Mouse (Mus musculus): ENCODE data around the gene Map10.

The Map10 gene

GRCm38 (mm10) chr8:125670906-125671305, 1.3 kb downstream of the Map10 start:
- no peak for DNase-seq

GRCm38 (mm10) chr8:125671371-125671770, 1.8 kb downstream of the Map10 start:
- no peak for DNase-seq

DNA sequence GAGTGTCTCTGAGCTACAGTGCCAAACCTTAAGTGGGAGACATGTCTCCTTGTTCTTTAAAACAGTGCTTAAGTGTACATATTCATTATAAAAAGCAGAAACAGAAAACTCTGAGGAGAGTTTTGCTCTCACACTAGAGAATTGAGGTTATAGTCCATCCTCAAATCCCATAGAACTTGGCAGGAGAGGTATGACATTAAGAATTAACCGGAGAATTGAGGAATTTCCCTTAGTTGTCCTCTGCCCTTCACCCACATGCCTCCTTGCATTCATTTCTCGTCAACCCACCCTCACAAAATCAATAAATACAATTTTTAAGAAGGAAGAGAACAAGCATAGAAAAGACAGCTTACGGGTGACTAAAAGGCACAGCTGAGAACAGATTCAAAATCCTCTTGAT, 6.2 kb downstream of the Map10 start:
- no peak for DNase-seq

- DNase-seq = no peak
Measured at GRCm38 (mm10) chr8:125677484-125677883, 7.9 kb downstream of the Map10 start.

DNA sequence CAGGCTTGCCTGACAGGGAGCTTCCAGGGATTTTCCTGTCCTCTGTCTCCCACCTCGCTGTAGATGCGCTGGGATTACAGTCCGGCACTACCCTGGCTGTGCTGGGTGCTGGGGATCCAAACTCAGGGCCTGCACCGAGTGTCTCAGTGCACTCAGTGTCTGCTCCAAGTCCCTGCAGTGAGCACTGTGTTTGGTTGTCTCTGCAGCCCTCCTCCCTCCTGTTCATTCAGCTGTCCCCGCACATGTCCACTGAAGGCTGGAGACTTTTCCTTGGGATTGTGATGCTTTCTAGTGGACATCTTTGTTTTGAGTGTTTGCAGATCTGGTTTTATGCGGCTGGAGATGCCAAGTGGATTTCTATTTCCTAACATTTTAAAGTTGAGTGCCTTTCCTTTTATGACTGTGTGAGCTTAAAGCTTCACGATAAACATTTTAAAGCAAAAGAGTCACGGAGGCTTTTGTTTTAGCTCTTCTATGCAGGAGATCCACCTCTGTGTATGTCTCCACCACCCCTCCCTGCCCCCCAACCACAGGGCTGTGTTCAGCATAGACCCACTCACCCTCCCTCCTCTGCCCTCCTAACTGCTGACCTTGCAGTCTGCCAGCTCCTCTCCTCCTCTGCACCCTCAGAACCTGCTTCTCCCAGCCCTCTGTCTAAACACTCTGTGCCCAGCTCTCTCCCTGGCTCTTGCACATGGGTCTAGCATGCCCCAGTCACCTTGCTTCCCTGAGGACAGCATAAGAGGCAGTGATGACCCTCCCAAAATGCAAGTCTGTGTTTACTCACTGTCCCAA, 9.4 kb downstream of the Map10 start:
- no peak for DNase-seq

- no peak for DNase-seq
Measured at GRCm38 (mm10) chr8:125680851-125681408, 11.3 kb downstream of the Map10 start.

DNA sequence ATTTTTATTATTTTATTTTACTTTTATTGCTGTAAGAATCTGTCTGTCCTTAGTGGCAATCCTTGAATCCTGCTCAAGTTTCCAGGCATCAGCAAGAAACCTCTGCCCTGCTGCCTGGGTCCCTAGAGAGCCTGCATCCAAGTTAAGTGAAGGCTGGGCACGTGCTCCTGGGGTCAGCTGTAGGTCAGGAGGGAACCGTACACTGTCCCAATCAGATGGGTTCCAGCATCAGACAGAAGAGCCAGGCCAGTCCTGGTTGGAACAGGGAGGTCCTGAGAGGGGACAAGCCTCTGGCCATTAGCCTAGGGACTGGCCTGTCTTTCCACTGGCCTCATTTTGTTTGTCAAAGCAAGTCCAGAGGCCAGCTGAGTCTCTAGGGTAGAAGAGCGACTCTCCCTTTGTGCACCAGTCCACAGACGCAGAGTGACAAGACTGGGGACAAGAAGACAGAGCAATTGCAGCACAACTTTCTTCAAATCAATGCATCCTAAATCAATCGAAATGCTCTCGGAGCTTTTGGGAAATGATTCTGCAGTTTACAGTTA, 15.7 kb downstream of the Map10 start:
- DNase-seq = no peak

- no peak for DNase-seq
Measured at GRCm38 (mm10) chr8:125686221-125686865, 16.7 kb downstream of the Map10 start.

DNA sequence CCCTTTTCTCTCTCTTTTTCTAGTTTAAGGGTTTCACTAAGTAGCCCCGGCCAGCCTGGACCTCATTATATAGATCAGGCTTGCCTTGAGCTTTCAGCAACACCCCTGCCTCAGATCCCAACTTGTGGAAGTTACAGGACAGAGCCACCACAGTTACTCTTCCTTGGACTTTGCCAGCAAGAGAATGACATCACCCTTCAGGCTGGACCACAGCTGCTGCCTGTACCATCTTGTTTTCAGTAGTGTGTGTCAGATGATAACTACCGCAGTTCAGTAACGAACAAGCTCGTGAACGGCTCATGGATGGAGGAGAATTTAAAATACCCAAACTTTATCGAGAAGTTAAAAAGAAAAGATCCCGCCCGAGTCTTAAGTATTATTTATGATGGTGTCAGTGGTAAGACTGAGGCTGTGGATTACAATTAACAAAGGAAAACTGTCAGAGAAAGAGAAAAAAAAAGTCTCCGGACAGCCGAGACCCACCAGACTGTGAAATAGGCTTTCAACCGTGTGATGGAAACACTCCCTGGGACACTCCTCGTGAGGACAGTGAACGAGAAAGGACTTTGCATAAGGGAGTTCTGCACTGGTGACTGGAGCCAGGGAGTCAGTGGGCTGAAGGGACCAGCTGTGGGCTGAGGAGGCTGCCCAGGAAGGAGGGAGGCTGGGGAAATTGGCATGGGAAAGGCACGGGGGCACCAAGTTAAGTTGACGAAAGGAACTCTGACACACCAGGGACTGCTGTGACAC, 20.7 kb downstream of the Map10 start:
- DNase-seq = no peak

- DNase-seq = no peak
Measured at GRCm38 (mm10) chr8:125690961-125691360, 21.3 kb downstream of the Map10 start.

DNA sequence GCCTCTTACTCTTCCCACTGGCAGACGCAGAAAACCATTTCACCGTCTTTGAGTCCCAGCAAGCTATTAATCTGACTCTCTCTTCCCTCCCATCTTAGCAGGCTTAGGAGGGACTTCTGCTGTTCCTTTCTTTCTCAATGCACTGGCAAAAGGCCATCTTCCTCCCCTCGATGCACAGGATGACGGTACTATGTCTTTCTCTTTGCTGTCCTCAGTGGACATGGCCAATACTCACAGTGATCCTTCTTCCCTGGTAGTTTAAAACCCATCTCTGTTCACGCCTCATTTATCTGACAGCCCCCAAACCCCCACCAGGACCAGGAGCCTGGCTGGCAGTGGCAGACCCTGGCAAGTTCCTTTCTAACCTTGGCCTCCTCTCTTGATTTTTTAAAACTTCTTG, 22.8 kb downstream of the Map10 start:
- DNase-seq = no peak

GRCm38 (mm10) chr8:125693197-125693596, 23.6 kb downstream of the Map10 start:
- DNase-seq = no peak

- DNase-seq = no peak
Measured at GRCm38 (mm10) chr8:125695951-125696350, 26.3 kb downstream of the Map10 start.

DNA sequence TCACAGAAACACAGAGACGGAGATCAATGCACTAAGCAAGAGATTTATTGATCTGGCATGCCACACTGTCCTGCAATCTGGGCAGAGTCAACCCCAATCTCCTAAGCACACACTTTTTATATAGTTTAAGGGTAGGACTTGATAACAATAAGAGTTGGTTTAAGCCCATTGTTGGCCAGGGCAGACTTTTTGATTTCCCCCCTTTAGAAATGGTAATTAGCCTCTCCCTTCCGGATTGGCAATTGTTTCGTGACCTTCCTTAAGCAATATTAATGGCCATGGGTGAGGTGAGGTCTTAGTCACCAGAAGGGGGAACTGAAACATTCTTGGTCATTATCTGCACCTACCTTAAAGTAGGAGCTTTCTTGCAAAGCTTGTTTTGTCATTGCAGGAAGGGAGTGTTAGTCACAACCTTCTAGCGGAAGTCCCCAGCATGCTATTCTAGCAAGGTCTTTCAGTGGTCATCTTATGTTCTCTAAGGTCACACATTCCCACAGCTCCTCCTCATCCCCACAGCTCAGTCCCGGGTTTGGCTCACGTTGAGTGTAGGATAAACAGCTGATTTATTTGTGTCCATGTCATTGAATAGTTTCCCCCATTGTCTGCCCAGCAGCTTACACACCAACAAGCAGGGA, 29.9 kb downstream of the Map10 start:
- DNase-seq = no peak

GRCm38 (mm10) chr8:125700407-125700806, 30.8 kb downstream of the Map10 start:
- DNase-seq = no peak

GRCm38 (mm10) chr8:125702868-125703473, 33.4 kb downstream of the Map10 start:
- DNase-seq = no peak

GRCm38 (mm10) chr8:125704434-125704833, 34.8 kb downstream of the Map10 start:
- DNase-seq = no peak

DNA sequence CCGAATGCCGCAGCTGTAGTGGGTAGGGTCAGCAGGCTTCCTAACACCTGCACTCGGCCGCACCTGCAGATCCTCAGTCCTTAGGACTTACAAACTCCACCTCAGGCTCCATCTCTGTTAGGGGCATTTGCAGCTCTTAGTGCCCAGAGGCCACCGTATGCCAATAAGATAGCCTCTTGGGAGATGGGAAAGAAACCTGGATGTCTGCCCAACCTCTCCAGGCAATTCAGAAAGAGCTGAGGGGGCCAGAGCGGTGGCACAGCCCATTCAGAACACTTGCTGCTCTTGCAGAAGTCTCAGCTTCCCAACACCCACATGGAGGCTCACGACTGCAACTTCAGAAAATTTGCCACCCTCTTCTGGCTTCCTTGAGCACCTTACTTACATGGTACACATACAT, 36.2 kb downstream of the Map10 start:
- DNase-seq = no peak

- no peak for DNase-seq
Measured at GRCm38 (mm10) chr8:125709171-125709570, 39.6 kb downstream of the Map10 start.

DNA sequence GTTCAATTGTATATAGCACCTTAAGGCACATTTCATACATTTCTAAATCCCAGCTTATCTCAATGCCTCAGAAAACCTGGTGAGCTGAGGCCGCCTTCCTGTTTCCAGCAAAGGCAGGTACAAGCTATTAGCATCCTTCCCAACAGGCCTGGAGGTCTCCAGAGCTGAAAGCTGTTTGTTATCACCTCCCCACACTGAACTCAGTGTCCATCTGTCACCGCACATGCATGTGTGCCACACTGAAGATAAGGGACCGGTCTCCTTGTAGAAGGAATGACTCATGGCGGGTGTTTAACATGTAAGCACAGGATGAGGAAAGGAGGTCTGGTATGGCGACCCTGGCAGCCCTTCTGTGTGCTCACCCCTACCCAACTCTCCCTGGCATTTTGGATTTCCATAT, 41.9 kb downstream of the Map10 start:
- DNase-seq = no peak

DNA sequence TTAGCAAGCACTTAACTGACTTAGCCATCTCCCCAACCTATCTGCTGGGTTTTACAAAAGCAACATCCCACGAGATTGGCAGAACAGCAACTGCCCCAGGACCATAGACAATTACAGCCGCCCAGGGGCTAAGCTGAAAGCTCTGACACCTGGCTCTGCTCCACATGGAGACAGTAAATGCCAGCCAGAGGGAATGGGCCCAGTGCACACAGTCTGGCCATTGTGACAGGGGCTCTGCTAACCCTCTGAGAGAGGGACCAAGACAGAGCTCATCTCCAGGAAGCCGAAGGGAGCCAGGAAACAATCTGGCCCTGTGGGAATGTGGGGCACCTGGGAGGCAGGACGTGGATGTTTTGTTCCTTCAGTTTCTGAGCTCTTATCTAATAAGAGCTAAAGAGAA, 46.6 kb downstream of the Map10 start:
- no peak for DNase-seq

- no peak for DNase-seq
Measured at GRCm38 (mm10) chr8:125716613-125717012, 47.0 kb downstream of the Map10 start.

All from lung, postnatal 36 days (tissue).